Mouse (Mus musculus) G1E-ER4 (cell line): Measurements from ENCODE around the gene Arl5a. TPM values are rescaled to one million over a fixed set of nuclear protein-coding genes. Genes with fewer than 3 reads are reported as not detected.

Experiments used
- GATA1 ChIP-seq: IDR thresholded peaks from one replicate; pipeline ENCODE4 v1.8.0; 2012; ENCODE audit warnings: low read length, inconsistent platforms
- polyA plus RNA-seq: library from polyadenylated mRNA; stranded (reverse); fragments of >175 nt; gene quantifications from 2 replicates; pipeline ENCODE4 v1.2.3, GENCODE M21; 2012

The Arl5a gene
- 5.4 and 7.2 TPM in 2 replicates for polyA plus RNA-seq

GRCm38 (mm10) chr2:52424747-52425522, at the start of gene Arl5a:
Gene Arl5a (minus strand): TSS chr2:52424901.
- no peak for TF ChIP-seq GATA1

GRCm38 (mm10) chr2:52471545-52472291, 47.0 kb upstream of the Arl5a start:
- no peak for TF ChIP-seq GATA1

- TF ChIP-seq GATA1 = no peak
Measured at GRCm38 (mm10) chr2:52470044-52470560, 45.4 kb upstream of the Arl5a start.

- TF ChIP-seq GATA1 = no peak
Measured at GRCm38 (mm10) chr2:52467629-52468028, 42.9 kb upstream of the Arl5a start.

- no peak for TF ChIP-seq GATA1
Measured at GRCm38 (mm10) chr2:52461206-52461967, 36.7 kb upstream of the Arl5a start.

GRCm38 (mm10) chr2:52455606-52456479, 31.1 kb upstream of the Arl5a start:
- no peak for TF ChIP-seq GATA1

- no peak for TF ChIP-seq GATA1
Measured at GRCm38 (mm10) chr2:52449818-52450217, 25.1 kb upstream of the Arl5a start.

- TF ChIP-seq GATA1 = no peak
Measured at GRCm38 (mm10) chr2:52448916-52449315, 24.2 kb upstream of the Arl5a start.

- no peak for TF ChIP-seq GATA1
Measured at GRCm38 (mm10) chr2:52446648-52447047, 21.9 kb upstream of the Arl5a start.

- no peak for TF ChIP-seq GATA1
Measured at GRCm38 (mm10) chr2:52442125-52442524, 17.4 kb upstream of the Arl5a start.

- no peak for TF ChIP-seq GATA1
Measured at GRCm38 (mm10) chr2:52440420-52441015, 15.8 kb upstream of the Arl5a start.

GRCm38 (mm10) chr2:52438437-52438836, 13.7 kb upstream of the Arl5a start:
- TF ChIP-seq GATA1 = no peak

- no peak for TF ChIP-seq GATA1
Measured at GRCm38 (mm10) chr2:52438013-52438412, 13.3 kb upstream of the Arl5a start.

GRCm38 (mm10) chr2:52435919-52436632, 11.4 kb upstream of the Arl5a start:
- TF ChIP-seq GATA1 = no peak
